Mouse (Mus musculus) megakaryocyte, embryonic 14.5 days (primary cell): ENCODE results near the gene Spast.

Source experiments
- FLI1 ChIP-seq: IDR thresholded peaks from 2 replicates; pipeline ENCODE4 v1.6.1; 2012; ENCODE audit warnings: low read length, inconsistent platforms, mixed read lengths
- GATA1 ChIP-seq: IDR thresholded peaks from 3 replicates; pipeline ENCODE4 v1.6.1; 2012; ENCODE audit warnings: mixed read lengths, low read length, inconsistent platforms, borderline replicate concordance

DNA sequence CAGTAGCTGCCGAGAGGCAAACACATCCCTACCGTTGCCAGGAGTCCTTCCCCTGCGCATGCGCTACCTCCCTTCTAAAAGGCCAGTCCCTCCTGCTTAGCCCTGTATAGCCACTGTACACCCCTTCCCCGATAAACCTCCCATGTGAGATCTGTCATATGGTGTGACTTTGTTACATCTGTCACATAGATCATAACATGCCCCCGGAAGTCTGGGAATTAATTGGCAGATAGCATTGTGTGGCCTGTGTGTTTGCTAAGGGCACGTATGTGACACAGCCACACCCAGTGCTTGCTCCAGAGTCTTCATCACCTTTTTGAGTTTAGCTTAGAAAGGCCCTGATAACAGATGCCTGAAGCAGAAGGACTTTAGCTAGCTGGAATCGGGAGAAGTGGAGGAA is 91.3 kb downstream of the Spast start:
- no peak for TF ChIP-seq GATA1
- no peak for TF ChIP-seq FLI1
